Mouse (Mus musculus): Measurements from ENCODE around the gene Reep3. TPM values are rescaled to one million over a fixed set of nuclear protein-coding genes. Genes with fewer than 3 reads are reported as not detected.

The Reep3 gene
- polyA plus RNA-seq, 1 experiment from 2014 or later, result 38.2 TPM

DNA sequence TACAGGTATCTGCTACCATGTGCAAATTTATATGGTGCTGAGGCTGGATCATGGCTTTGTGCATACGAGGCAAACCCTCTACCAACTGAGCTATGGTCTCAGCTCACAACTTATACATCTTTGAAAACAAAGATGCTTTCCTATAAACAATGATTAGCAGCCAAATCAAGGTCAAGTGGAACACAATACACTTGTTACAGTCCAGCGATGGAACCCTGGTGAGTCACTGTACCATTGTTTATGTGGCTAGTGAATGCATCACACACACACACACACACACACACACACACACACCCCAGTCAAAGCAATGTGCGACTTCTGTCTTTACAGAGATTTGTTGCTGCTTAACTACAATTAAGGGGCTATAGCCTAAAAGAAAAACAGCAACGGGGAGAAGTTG, 25.4 kb downstream of the Reep3 start:
- Histone ChIP-seq H3K4me3 (ENCODE audit: low read depth, low read length) (no peak overlapping the region), H3K27me3 (replicated peaks; ENCODE audit: control insufficient read depth, insufficient read depth, low read length) (no peaks in the 10 kb centered on the region), H3K9me3 (ENCODE audit: control insufficient read depth, low read length) (no peaks in the 10 kb centered on the region), H3K27ac (ENCODE audit: low read depth) (no peak overlapping the region), H3K9ac (ENCODE audit: low read length) (no peak overlapping the region), H3K4me1 (replicated peaks; ENCODE audit: control insufficient read depth, insufficient read depth, low read length) (no peaks in the 10 kb centered on the region), H3K4me2 (ENCODE audit: low read length) (no peak overlapping the region), H3K36me3 (ENCODE audit: control insufficient read depth, insufficient read depth, low read length) (no peaks in the 10 kb centered on the region)
- WGBS, result 75% methylated on average over 4 of the region's 4 CpGs
- DNase-seq (ENCODE audit: low spot score), result no peak
- no peak for ATAC-seq (replicated peaks; ENCODE audit: low FRiP score, low TSS enrichment, low read depth)

DNA sequence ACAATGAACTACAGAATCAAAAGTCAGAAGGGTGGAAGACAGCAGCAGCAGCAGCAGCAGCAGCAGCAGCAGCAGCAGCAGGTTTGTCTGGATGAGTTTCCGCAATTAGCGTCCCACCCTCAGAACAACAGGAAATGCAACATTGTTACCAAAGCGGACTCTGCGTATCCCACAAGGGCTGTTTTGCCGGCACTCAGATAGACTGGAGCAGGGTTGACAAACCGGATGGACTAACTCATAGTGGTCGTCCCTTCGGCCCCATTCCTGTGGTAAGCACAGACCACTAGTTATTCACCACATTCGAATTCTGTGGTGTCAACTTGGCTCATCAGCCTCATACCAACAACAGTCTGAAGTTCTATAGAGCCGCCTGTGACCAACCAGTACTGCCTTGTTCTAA, 27.7 kb downstream of the Reep3 start:
- Histone ChIP-seq H3K9me3 (ENCODE audit: control insufficient read depth, low read length) (no peaks in the 10 kb centered on the region), H3K36me3 (ENCODE audit: control insufficient read depth, insufficient read depth, low read length) (no peaks in the 10 kb centered on the region), H3K27me3 (replicated peaks; ENCODE audit: control insufficient read depth, insufficient read depth, low read length) (no peaks in the 10 kb centered on the region), H3K4me1 (replicated peaks; ENCODE audit: control insufficient read depth, insufficient read depth, low read length) (no peaks in the 10 kb centered on the region; the same call in 1 of the 2 replicates), H3K4me3 (ENCODE audit: low read depth, low read length) (no peak overlapping the region), H3K4me2 (ENCODE audit: low read length) (no peak overlapping the region), H3K9ac (ENCODE audit: low read length) (no peak overlapping the region), H3K27ac (ENCODE audit: low read depth) (no peak overlapping the region)
- ATAC-seq (replicated peaks; ENCODE audit: low FRiP score, low TSS enrichment, low read depth) (no peak), DNase-seq (ENCODE audit: low spot score) (no peak)
- WGBS, result 89% methylated on average over 10 of the region's 10 CpGs

- Histone ChIP-seq H3K9ac (ENCODE audit: low read length) (no peak overlapping the region), H3K4me3 (ENCODE audit: low read depth, low read length) (no peak overlapping the region), H3K4me2 (ENCODE audit: low read length) (no peak overlapping the region), H3K36me3 (ENCODE audit: control insufficient read depth, insufficient read depth, low read length) (no peaks in the 10 kb centered on the region), H3K4me1 (replicated peaks; ENCODE audit: control insufficient read depth, insufficient read depth, low read length) (peaks cover 4% of the 10 kb centered on the region; the same call in 1 of the 2 replicates), H3K9me3 (ENCODE audit: control insufficient read depth, low read length) (no peaks in the 10 kb centered on the region), H3K27ac (ENCODE audit: low read depth) (no peak overlapping the region), H3K27me3 (replicated peaks; ENCODE audit: control insufficient read depth, insufficient read depth, low read length) (no peaks in the 10 kb centered on the region)
- ATAC-seq (replicated peaks; ENCODE audit: low FRiP score, low TSS enrichment, low read depth), result no peak
- no peak for DNase-seq (ENCODE audit: low spot score)
- 78% methylated on average over 3 of the region's 3 CpGs for WGBS
Observed at GRCm38 (mm10) chr10:67066421-67066820, 30.3 kb downstream of the Reep3 start.

DNA sequence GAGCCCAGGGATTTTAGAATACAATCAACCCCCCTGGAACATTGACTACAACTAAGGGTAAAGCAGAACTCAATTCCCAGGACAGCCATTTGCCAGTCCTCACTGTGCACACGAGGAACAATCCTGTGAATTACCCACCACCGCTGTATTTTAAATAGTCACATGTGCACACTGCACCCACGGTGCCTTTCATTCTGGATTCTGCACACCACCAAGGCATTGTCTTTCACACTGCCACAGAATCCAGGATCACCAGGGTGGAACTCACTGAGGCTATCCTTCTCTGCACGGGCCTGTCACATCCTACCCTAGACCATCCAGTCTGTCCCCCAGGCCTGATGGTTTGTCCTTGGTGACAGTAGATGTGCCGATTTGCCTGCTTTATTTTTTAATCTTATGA, 30.8 kb downstream of the Reep3 start:
- Histone ChIP-seq H3K9me3 (ENCODE audit: control insufficient read depth, low read length) (no peaks in the 10 kb centered on the region), H3K4me2 (ENCODE audit: low read length) (no peak overlapping the region), H3K4me1 (replicated peaks; ENCODE audit: control insufficient read depth, insufficient read depth, low read length) (peaks cover 4% of the 10 kb centered on the region; the same call in 1 of the 2 replicates), H3K4me3 (ENCODE audit: low read depth, low read length) (no peak overlapping the region), H3K9ac (ENCODE audit: low read length) (no peak overlapping the region), H3K27me3 (replicated peaks; ENCODE audit: control insufficient read depth, insufficient read depth, low read length) (no peaks in the 10 kb centered on the region), H3K27ac (ENCODE audit: low read depth) (no peak overlapping the region), H3K36me3 (ENCODE audit: control insufficient read depth, insufficient read depth, low read length) (no peaks in the 10 kb centered on the region)
- DNase-seq (ENCODE audit: low spot score), result no peak
- WGBS, result 60% methylated on average over 5 of the region's 5 CpGs
- ATAC-seq (replicated peaks; ENCODE audit: low FRiP score, low TSS enrichment, low read depth), result no peak

DNA sequence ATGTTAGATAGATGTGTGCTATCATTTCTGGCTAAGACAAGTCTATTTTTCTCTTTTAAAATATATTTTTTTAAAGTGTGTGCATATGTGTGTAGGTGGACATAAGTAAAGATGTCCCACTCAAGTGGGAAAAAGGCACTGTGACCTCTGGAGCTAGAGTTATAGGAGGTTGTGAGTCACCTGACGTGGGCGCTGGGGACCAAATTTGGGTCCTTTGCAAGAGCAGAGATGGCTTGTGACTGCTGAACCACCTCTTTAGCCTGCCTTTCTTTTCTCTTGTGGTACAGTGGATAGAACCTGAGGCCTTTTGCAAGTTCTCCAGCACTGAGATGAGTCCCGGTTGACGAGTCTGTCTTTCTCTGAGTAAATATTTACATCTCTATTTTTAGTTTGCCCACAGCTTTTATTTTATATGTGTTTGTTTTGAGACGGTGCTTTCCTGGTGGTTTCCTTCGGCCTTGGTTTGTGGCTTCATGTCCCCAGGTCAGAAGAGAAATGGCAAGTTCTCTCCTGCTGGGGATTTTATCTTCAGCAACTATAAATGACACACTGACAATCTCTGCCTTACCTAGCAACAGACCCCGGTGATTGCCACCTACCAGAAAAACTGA, 31.4 kb downstream of the Reep3 start:
- no peak overlapping the region for H3K9ac ChIP-seq (ENCODE audit: low read length)
- DNase-seq (ENCODE audit: low spot score) (no peak), ATAC-seq (replicated peaks; ENCODE audit: low FRiP score, low TSS enrichment, low read depth) (no peak)
- peaks cover 4% of the 10 kb centered on the region; the same call in 1 of the 2 replicates for H3K4me1 ChIP-seq (replicated peaks; ENCODE audit: control insufficient read depth, insufficient read depth, low read length)
- WGBS, result 55% methylated on average over 7 of the region's 7 CpGs
- no peaks in the 10 kb centered on the region for H3K27me3 ChIP-seq (replicated peaks; ENCODE audit: control insufficient read depth, insufficient read depth, low read length)
- no peak overlapping the region for H3K4me2 ChIP-seq (ENCODE audit: low read length)
- no peak overlapping the region for H3K27ac ChIP-seq (ENCODE audit: low read depth)
- H3K9me3 ChIP-seq (ENCODE audit: control insufficient read depth, low read length), result no peaks in the 10 kb centered on the region
- no peaks in the 10 kb centered on the region for H3K36me3 ChIP-seq (ENCODE audit: control insufficient read depth, insufficient read depth, low read length)
- no peak overlapping the region for H3K4me3 ChIP-seq (ENCODE audit: low read depth, low read length)

DNA sequence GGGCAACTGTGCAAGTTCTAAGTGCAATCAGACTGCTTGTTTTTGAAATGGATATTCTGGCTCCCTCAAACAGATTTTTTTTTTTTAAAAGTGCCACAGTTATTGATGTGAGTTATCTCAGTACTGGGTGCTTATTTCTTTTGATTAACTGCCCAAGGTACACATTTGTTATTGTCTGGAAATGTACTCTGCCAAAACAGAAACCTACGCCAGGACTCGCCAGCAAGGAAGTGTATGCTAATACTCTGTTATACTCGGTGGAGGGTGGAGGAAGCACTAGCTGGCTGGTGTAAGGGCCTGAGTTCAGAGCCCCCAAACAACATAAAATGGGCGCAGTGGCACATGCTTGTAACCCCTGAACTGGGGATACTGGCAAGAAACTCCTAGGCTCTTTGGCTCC, 34.9 kb downstream of the Reep3 start:
- Histone ChIP-seq H3K4me3 (ENCODE audit: low read depth, low read length) (no peak overlapping the region), H3K4me1 (replicated peaks; ENCODE audit: control insufficient read depth, insufficient read depth, low read length) (peaks cover 4% of the 10 kb centered on the region; the same call in 1 of the 2 replicates), H3K36me3 (ENCODE audit: control insufficient read depth, insufficient read depth, low read length) (no peaks in the 10 kb centered on the region), H3K4me2 (ENCODE audit: low read length) (no peak overlapping the region), H3K9me3 (ENCODE audit: control insufficient read depth, low read length) (no peaks in the 10 kb centered on the region), H3K9ac (ENCODE audit: low read length) (no peak overlapping the region), H3K27me3 (replicated peaks; ENCODE audit: control insufficient read depth, insufficient read depth, low read length) (no peaks in the 10 kb centered on the region), H3K27ac (ENCODE audit: low read depth) (peak overlapping the region; percentile 23; the same call in 1 of the 2 replicates)
- 0 out of 2 replicates have a peak, but pooled peaks have one; percentile 29 for ATAC-seq (replicated peaks; ENCODE audit: low FRiP score, low TSS enrichment, low read depth)
- no peak for DNase-seq (ENCODE audit: low spot score)
- WGBS, result 44% methylated on average over 4 of the region's 4 CpGs

- Histone ChIP-seq H3K4me1 (replicated peaks; ENCODE audit: control insufficient read depth, insufficient read depth, low read length) (peaks cover 5% of the 10 kb centered on the region; the same call in 1 of the 2 replicates), H3K9me3 (ENCODE audit: control insufficient read depth, low read length) (no peaks in the 10 kb centered on the region), H3K27me3 (replicated peaks; ENCODE audit: control insufficient read depth, insufficient read depth, low read length) (no peaks in the 10 kb centered on the region), H3K9ac (ENCODE audit: low read length) (no peak overlapping the region), H3K27ac (ENCODE audit: low read depth) (peak overlapping the region; percentile 34), H3K4me3 (ENCODE audit: low read depth, low read length) (no peak overlapping the region), H3K4me2 (ENCODE audit: low read length) (no peak overlapping the region), H3K36me3 (ENCODE audit: control insufficient read depth, insufficient read depth, low read length) (no peaks in the 10 kb centered on the region)
- ATAC-seq (replicated peaks; ENCODE audit: low FRiP score, low TSS enrichment, low read depth), result no peak
- 49% methylated on average over 10 of the region's 10 CpGs for WGBS
- DNase-seq (ENCODE audit: low spot score), result no peak
Observed at GRCm38 (mm10) chr10:67061367-67061801, 35.4 kb downstream of the Reep3 start.

- no peak for ATAC-seq (replicated peaks; ENCODE audit: low FRiP score, low TSS enrichment, low read depth)
- WGBS, result 77% methylated on average over 6 of the region's 6 CpGs
- no peak overlapping the region for H3K27ac ChIP-seq (ENCODE audit: low read depth)
Observed at GRCm38 (mm10) chr10:67058702-67059101, 38.0 kb downstream of the Reep3 start.

DNA sequence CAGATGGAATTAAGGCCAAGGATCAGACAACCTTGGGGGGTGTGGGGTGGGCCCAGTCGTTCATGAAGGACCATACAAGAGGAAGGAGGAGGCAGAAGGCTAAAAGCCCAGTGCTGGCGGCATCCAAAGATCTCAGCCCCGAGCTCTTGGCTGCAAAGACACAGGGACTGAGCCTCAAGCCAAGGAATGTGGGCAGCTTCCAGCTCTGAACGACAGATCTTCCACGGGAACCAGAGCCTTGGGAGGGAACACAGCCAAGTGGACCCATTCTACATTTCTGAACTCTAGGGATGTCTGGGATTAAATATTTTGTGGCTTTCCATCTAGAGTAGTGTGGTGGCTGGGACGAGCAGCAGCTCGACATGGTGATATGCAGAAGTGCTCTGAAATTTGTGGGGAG, 38.4 kb downstream of the Reep3 start:
- no peaks in the 10 kb centered on the region for H3K9me3 ChIP-seq (ENCODE audit: control insufficient read depth, low read length)
- no peak overlapping the region for H3K9ac ChIP-seq (ENCODE audit: low read length)
- H3K27me3 ChIP-seq (replicated peaks; ENCODE audit: control insufficient read depth, insufficient read depth, low read length), result no peaks in the 10 kb centered on the region
- ATAC-seq (replicated peaks; ENCODE audit: low FRiP score, low TSS enrichment, low read depth) (no peak), DNase-seq (ENCODE audit: low spot score) (no peak)
- H3K4me3 ChIP-seq (ENCODE audit: low read depth, low read length), result no peak overlapping the region
- WGBS, result 62% methylated on average over 7 of the region's 7 CpGs
- H3K36me3 ChIP-seq (ENCODE audit: control insufficient read depth, insufficient read depth, low read length), result no peaks in the 10 kb centered on the region
- peaks cover 17% of the 10 kb centered on the region for H3K4me1 ChIP-seq (replicated peaks; ENCODE audit: control insufficient read depth, insufficient read depth, low read length)
- H3K27ac ChIP-seq (ENCODE audit: low read depth), result no peak overlapping the region
- no peak overlapping the region for H3K4me2 ChIP-seq (ENCODE audit: low read length)

More at GRCm38 (mm10) chr10:67058702-67059101, 38.0 kb downstream of the Reep3 start:
- no peak for DNase-seq (ENCODE audit: low spot score)
- no peaks in the 10 kb centered on the region for H3K27me3 ChIP-seq (replicated peaks; ENCODE audit: control insufficient read depth, insufficient read depth, low read length)
- no peak overlapping the region for H3K4me3 ChIP-seq (ENCODE audit: low read depth, low read length)
- H3K9ac ChIP-seq (ENCODE audit: low read length), result no peak overlapping the region
- H3K9me3 ChIP-seq (ENCODE audit: control insufficient read depth, low read length), result no peaks in the 10 kb centered on the region
- no peaks in the 10 kb centered on the region for H3K36me3 ChIP-seq (ENCODE audit: control insufficient read depth, insufficient read depth, low read length)
- peaks cover 14% of the 10 kb centered on the region for H3K4me1 ChIP-seq (replicated peaks; ENCODE audit: control insufficient read depth, insufficient read depth, low read length)
- H3K4me2 ChIP-seq (ENCODE audit: low read length), result no peak overlapping the region

Measured in intestine, embryonic 14.5 days (tissue).